Mouse (Mus musculus) liver, adult (tissue): ENCODE measurements around the gene Shank3.

ENCODE experiments used
- GATA4 ChIP-seq: IDR thresholded peaks from 2 replicates; pipeline ENCODE4 v1.6.1; 2014; ENCODE audit warnings: mild to moderate bottlenecking, low read length; ENCODE audit not compliant: insufficient replicate concordance

Gene Shank3

DNA sequence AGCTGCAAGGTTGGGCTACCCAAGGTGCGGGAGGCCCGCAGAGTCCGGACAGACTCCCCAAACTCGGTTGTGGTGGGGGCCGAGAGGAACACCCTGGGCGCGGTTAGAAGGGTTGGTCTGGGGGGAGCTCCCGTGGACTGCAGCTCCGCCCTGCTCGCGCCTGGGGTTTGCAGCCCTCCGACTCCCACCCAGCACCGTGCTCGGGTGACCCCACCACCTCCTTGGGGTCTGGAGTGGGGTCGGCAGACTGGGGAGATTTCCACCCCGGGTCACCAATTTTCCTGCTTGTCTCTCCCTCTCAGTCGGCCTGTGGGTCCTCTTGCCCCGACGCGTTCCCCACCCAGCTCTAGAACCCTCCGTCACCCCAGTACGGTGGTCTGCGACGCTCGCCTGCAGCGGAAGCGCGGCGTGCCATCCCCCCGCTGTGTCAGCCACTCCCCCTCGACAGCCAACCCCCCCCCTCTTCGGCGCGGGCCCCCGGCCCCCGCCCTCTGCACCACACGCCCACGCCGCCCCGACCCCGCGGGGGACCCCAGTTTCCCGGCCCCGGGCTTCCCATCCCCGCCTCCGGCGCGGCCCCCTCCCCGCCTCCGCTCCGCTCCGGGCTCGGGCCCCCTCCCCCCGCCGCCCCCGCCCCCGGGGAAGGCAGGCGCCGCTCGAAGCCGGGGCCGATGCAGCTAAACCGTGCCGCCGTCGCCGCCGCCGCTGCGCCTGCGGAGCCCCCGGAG is at the start of gene Shank3:
Shank3 (plus strand) TSS at position 663 of the 728 bp plus-strand sequence.
- no peak for TF ChIP-seq GATA4

DNA sequence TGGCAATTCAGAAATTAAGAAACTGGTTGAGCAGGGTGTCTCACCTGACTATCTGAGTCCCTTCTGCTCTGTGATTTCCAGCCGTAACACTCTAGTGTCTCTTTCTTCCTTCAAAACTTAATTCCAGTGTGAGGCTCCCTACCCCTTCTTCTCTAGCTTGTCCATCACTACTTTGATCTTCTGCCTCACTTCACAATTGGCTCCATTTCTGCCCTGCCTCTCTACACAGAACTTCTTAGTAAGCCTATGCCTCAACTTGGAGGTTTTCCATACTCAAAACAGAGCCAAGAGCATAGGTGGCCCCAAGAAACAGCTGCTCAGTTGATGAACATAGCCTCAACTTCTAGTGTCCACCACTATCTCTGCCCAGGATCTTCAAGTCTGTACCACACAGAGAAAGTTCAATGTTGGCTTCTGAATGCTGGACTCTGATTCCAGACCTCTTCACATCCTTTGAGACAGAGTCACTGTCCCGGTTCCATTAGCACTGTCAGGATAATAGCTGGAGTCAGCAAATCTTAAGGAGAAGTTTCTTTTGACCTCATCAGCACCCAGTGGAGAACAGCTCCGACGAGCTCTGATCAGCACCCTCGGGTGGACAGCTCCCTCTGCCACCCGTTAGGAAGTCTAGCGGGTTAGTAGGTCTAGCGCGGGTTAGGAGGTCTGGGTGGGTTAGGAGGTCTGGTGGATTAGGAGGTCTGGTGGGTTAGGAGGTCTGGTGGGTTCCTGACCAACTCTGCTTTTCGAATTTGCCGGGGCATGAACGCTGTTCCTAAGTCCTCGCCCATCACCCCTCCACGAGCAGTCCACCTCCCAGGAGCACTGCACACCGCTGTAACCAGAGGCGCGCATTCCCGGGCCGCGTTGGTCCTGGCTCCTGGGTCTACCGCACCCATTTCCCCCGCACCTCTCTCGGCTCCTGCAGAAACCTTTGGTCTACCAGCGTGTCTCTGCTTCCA is 46.2 kb upstream of the Shank3 start:
- TF ChIP-seq GATA4 = no peak

DNA sequence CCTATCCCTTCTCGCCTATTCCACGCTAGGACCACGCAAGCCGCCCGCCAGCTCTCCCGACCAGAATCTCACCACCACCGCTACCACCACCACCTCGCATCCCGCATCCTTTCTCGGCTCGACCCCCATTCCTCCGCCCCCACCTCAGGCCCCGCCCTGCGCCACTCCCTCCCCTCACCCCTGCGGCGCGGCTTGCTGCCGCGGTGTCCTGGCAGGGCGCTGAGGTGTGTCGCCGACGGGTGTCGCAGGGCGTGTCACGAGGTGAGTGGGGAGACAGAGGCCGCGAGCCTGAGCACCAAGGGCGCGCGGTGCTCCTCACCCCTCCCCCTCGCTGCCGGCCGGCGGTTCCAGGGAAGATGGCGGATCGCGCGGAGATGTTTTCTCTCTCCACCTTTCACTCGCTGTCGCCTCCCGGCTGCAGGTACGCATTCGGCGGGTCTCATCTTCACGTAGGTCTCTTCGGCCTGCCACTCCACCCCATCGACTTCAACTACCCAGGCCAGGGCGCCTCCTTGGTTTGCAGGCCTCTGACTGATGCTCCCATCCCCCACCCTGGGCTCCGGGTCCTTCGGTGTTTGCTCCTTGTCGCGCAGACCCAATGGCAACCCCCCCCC is 45.5 kb upstream of the Shank3 start, which contains the start of gene Mapk8ip2:
Mapk8ip2 (plus strand) TSS at position 49 of the 614 bp plus-strand sequence.
- TF ChIP-seq GATA4 = no peak

DNA sequence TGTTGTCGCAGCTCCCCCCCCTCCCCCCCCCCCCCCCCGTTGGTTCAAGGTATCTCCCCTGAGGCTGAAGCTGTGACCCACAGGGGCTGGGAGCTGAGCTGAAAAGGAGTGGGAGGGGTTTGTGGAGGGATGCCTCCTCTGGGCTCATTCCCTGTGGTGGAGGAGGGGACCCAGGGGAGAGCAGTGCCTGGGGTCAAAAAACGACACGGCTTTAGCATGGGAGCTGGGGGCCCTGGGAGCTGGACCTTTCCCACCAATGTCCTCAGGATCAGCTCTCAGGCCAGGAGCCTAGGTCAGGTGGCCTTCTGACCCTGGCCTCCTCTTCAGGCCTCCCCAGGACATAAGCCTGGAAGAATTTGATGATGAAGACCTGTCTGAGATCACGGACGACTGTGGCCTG is 44.6 kb upstream of the Shank3 start:
- TF ChIP-seq GATA4 = no peak

DNA sequence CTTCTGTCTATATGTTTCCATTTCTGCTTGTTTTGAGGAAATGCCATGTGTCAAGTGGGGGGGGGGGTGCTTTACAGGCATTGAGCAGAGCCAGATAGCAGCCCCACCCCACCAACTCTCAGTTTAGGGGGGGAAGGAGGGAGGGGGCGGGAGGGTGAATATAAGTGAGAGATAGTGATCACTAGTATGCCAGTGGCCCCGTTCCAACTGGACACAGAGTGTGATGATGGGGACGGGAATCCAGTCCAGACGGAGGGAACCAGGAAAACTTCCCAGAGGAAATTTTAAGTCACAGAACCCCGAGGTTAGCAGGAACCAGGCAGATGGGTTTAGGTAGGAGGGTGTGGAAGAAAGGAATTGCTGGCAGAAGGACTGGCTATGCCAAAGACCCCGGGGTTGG is 43.8 kb upstream of the Shank3 start:
- TF ChIP-seq GATA4 = no peak

DNA sequence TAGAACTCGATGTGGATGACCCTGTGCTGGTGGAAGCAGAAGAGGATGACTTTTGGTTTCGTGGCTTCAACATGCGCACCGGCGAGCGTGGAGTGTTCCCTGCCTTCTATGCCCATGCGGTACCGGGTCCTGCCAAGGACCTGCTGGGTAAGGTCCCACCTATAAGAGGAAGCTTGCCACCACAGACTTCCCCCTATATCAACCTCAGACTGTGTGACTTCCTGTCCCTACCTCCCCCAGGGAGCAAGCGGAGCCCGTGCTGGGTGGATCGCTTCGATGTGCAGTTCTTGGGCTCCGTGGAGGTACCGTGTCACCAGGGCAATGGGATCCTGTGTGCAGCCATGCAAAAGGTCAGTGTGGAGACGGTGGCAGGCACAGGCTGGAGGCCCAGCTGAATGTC is 40.5 kb upstream of the Shank3 start:
- TF ChIP-seq GATA4 = no peak

DNA sequence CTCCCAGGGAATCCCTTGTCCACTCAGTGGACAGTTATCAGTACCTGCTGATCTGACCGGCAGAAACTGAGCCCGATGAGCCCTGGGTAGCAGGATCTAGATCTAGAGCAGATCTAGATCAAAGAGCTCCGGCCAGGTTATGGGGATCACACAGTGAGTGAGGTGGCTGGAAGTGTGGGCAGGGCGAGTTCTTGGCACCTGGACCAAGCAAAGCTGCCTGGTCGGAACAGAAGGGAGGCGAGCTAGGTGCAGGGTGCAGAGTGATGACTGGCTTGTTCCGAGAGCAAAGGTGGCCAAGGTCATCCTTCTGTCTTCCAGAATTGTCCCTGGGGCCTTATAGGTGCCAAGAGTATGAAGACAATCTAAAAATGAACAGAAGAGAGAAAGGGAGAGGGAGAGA is 39.6 kb upstream of the Shank3 start:
- TF ChIP-seq GATA4 = no peak

DNA sequence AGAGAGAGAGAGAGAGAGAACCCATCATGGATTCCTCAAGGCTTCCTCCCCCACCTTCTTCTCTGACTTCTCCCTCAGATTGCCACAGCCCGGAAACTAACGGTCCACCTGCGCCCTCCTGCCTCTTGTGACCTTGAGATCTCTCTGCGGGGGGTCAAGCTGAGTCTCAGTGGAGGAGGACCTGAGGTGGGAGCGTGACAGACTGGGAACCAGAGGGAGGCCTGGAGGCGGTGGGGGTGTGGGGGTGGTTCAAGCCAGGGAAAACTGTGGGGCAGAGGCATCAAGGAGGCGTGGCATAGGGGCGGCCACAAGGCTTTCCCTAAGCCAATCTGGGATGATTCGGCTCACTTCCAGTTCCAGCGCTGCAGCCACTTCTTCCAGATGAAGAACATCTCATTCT is 39.1 kb upstream of the Shank3 start:
- no peak for TF ChIP-seq GATA4

DNA sequence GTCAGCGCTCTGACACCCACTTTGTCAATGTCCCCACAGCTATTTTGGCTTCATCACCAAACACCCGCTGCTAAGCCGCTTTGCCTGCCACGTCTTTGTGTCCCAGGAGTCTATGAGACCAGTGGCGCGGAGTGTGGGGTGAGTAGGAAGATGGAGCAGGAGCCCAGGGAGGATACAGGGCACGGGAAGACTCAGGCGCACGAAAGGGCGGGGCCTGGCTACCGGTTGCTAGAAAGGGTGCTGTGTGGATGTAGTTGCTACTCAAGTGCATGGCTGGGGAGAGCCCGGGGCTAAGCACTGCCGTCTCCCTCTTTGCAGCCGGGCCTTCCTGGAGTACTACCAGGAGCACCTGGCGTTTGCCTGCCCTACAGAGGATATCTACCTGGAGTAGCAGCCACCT is 38.1 kb upstream of the Shank3 start:
- no peak for TF ChIP-seq GATA4

DNA sequence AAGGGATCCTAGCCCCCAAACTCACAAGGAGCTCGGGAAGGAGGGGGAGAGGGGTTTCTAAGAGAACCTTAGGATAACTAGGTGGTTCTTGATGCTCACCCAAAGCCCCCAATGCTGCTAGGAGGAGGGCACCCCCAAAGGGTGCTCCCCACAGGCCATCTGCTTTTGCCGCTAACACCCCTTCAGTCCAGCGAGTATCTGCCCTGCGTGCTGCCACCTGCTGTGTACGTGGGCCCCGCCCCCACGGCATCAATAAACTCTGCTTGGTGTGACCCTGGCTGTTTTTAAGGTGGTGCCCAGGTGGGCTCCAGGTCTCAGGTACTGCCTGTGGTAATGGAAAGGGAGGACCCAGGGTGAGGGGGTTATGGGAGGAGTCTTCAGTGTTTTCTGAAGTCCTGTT is 37.2 kb upstream of the Shank3 start:
- no peak for TF ChIP-seq GATA4

DNA sequence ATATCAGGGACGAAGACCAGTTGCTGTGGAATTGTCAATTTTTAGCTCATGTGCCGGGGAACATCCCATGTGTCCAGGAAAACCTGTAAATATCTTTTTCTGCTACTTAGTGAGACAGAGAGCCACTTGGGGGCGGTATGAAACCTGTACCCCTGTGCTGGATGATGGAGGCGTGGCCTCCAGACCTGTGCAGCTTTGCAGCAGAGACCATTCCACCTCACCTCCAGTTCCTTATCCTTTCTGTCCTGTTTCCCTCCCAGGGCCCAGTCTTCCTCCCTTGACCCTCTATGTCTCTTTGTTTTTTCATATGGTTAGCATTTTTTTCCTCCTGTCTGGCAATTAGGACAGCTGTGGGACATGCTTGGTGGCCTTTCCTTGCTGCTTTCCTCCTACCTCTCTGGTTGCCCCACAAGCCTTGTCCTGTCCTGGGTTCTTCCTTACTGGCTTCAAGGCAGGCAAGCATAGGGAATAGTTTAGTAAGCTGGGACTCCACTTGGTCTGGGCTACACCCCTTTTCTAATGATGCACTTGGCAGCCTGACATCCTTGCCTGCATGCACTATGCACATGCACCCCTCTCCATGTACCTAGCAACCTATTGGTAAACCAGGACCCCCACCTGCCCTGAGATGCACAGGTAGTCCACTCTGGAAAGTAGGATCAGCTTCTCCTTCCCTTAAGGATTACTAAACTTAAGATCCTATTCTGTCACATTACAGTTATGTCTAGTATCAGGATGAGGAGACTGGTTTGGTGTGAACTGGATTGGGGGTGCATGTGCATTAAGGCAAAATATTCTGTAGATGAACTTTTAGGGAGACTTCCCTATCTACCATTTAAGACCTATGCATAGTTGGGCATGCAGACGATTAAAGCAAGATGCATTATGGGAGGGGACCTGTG is 35.8 kb upstream of the Shank3 start:
- no peak for TF ChIP-seq GATA4

DNA sequence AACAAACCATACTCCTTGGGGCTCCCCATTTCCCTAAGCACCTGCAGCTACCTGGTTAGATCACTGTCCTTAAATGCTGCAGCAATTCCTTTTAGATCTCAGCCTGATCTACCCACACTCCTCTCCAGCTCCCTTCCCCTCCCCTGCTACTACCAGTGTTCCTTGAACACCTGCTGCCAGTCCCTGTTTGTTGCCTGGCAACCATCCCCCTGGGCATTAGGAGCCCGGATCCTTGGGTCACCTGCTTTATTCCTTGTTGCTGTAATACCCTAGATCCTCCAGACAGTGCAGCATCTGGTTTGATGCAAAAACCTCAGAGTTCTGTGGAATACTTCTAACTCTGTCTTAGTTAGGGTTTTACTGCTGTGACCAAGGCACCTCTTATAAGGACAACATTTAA is 34.4 kb upstream of the Shank3 start:
- TF ChIP-seq GATA4 = no peak

DNA sequence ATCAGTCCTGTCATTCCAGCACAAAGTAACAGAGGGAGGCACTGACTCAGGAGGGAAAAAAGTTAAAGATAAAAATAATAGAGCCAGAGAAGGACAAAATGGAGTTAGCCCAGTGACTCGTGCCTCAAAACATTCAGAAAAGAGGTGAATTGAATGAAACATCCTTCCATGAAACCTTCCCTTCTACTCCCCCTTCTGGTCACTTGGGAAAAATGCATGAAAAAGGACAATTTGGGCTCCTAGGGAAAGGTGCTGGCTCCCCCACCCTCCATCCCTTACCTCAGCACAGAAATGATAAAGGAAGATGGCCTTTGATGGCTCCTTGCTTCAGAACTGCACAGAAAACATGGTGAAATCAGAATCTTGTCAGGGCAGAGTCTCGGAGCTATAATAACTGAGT is 30.8 kb upstream of the Shank3 start:
- no peak for TF ChIP-seq GATA4

DNA sequence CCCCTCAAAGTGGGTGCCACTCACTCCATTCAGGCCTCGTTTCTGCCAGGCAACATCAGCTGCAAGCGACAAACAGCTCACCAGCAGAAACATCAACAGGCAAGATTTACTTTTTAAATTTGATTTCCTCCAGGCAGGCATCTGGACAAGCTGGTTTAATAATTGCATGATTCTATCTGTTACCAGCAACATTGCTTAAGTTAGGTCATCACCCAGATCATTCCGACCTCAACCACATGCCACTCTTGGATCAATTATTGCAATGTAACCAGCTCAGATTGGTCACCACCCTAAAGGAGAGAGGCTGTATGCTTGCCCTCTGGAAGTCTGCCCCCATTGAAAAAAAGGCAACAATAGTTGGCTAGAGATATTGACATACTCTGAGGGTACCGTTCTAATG is 27.9 kb upstream of the Shank3 start:
- TF ChIP-seq GATA4 = no peak

DNA sequence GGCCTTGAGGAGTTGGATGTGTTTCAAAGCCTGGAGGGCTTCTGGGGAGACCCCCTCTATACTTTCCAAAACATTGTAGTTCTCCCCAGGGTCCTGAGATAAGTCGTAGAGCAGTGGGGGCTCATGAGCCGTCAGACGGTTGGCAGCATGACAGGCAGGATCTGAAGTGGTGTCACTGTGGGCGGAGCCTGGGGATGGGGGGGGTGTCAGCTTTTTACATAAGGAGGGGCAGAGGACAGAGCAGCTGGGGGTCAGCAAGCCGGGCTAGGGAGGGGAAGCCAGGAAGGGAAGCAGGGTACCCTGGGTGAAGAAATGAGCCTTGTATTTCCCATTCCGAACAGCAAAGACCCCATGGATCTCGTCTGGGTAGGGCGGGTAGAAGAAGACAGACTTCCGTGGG is 26.1 kb upstream of the Shank3 start:
- no peak for TF ChIP-seq GATA4
